Mouse (Mus musculus) hindbrain, embryonic 14.5 days (tissue): ENCODE results near the gene Dll4. TPM values are rescaled to one million over a fixed set of nuclear protein-coding genes. Genes with fewer than 3 reads are reported as not detected.

Source experiments
- ATAC-seq: fragments of 200-750 bp; cut with Nextera tagmentation; 2 replicates; pipeline ENCODE4 v1.8.0; 2017; ENCODE audit warnings: moderate number of reproducible peaks, mild to moderate bottlenecking, moderate TSS enrichment, moderate library complexity; ENCODE audit not compliant: low FRiP score
- DNase-seq: peaks from one replicate; pipeline ENCODE4 v3.0.0-alpha.2; 2015; ENCODE audit warnings: low spot score
- H3K27ac ChIP-seq: fragments of 300-500 bp; sonication (generic); 2 replicates; pipeline ENCODE4 v1.5.1; 2014; ENCODE audit warnings: mild to moderate bottlenecking, moderate library complexity
- H3K27me3 ChIP-seq: fragments of 300-500 bp; sonication (generic); 2 replicates; pipeline ENCODE4 v1.6.1; 2014; ENCODE audit warnings: mild to moderate bottlenecking, low read length, mixed read lengths; ENCODE audit not compliant: control insufficient read depth, insufficient read depth
- H3K36me3 ChIP-seq: fragments of 300-500 bp; sonication (generic); replicated peaks from 2 replicates; pipeline ENCODE4 v1.6.1; 2014; ENCODE audit not compliant: control insufficient read depth, insufficient read depth
- H3K4me1 ChIP-seq: fragments of 300-500 bp; sonication (generic); replicated peaks from 2 replicates; pipeline ENCODE4 v1.6.1; 2014; ENCODE audit warnings: antibody characterized with exemption, low read length, mixed read lengths; ENCODE audit not compliant: control insufficient read depth, insufficient read depth
- H3K4me2 ChIP-seq: fragments of 300-500 bp; sonication (generic); replicated peaks from 2 replicates; pipeline ENCODE4 v1.6.1; 2014; ENCODE audit warnings: mild to moderate bottlenecking, moderate library complexity
- H3K4me3 ChIP-seq: fragments of 300-500 bp; sonication (generic); replicated peaks from 2 replicates; pipeline ENCODE4 v1.5.1; 2014; ENCODE audit warnings: mild to moderate bottlenecking, low read length
- H3K9ac ChIP-seq: fragments of 300-500 bp; sonication (generic); 2 replicates; pipeline ENCODE4 v1.6.1; 2014
- H3K9me3 ChIP-seq: fragments of 300-500 bp; sonication (generic); 2 replicates; pipeline ENCODE4 v1.6.1; 2016; ENCODE audit warnings: low read length; ENCODE audit not compliant: control insufficient read depth
- WGBS: fragments of 180-500 bp; shearing (Covaris S2); extraction: QIAGEN DNeasy Blood & Tissue Kit; methylation state at CpG from one replicate; pipeline ENCODE4 v1.1.7; 2014; 5-methylcytosine and 5-hydroxymethylcytosine counted together
- polyA plus RNA-seq: library from polyadenylated mRNA; unstranded; fragments of >200 nt; fragmentation: Nextera tagmentation; extraction: Ambion mirVana; gene quantifications from 2 replicates; pipeline ENCODE4 v1.2.1, GENCODE M21; 2014

Dll4 gene
- polyA plus RNA-seq, 1 experiment from 2014 or later = 3.9 TPM

- H3K9ac ChIP-seq = no peak overlapping the region
- WGBS = 82% methylated on average over 6 of the region's 6 CpGs
- no peak overlapping the region for H3K4me3 ChIP-seq
- ATAC-seq = no peak
- no peak overlapping the region for H3K27ac ChIP-seq
- H3K4me1 ChIP-seq = peaks cover 2% of the 10 kb centered on the region; the same call in 1 of the 2 replicates
- no peak for DNase-seq
- no peaks in the 10 kb centered on the region for H3K9me3 ChIP-seq
- H3K36me3 ChIP-seq = peaks cover 17% of the 10 kb centered on the region
- no peak overlapping the region for H3K4me2 ChIP-seq
- H3K27me3 ChIP-seq = no peaks in the 10 kb centered on the region
Measured at GRCm38 (mm10) chr2:119302876-119303275, 22.7 kb upstream of the Dll4 start.

- Histone ChIP-seq H3K4me3 (no peak overlapping the region), H3K27ac (no peak overlapping the region), H3K27me3 (no peaks in the 10 kb centered on the region), H3K4me2 (no peak overlapping the region), H3K4me1 (peaks cover 2% of the 10 kb centered on the region; the same call in 1 of the 2 replicates), H3K9me3 (no peaks in the 10 kb centered on the region), H3K36me3 (peaks cover 2% of the 10 kb centered on the region), H3K9ac (no peak overlapping the region)
- 64% methylated on average over 3 of the region's 3 CpGs for WGBS
- no peak for ATAC-seq
- no peak for DNase-seq
Measured at GRCm38 (mm10) chr2:119304391-119304790, 21.2 kb upstream of the Dll4 start.

GRCm38 (mm10) chr2:119304798-119305208 lies 20.8 kb upstream of the Dll4 start:
- no peak overlapping the region for H3K27ac ChIP-seq
- H3K4me3 ChIP-seq = no peak overlapping the region
- no peaks in the 10 kb centered on the region; the same call in 1 of the 2 replicates for H3K36me3 ChIP-seq
- DNase-seq (no peak), ATAC-seq (peak; percentile 46; the same call in 1 of the 2 replicates)
- H3K27me3 ChIP-seq = no peaks in the 10 kb centered on the region
- H3K9ac ChIP-seq = no peak overlapping the region
- H3K4me1 ChIP-seq = peaks cover 2% of the 10 kb centered on the region; the same call in 1 of the 2 replicates
- WGBS = 9% methylated on average over 3 of the region's 3 CpGs
- no peaks in the 10 kb centered on the region for H3K9me3 ChIP-seq
- H3K4me2 ChIP-seq = no peak overlapping the region

- no peak overlapping the region for H3K4me3 ChIP-seq
- peaks cover 4% of the 10 kb centered on the region; the same call in 1 of the 2 replicates for H3K4me1 ChIP-seq
- H3K9me3 ChIP-seq = no peaks in the 10 kb centered on the region
- WGBS = 51% methylated on average over 12 of the region's 12 CpGs
- peaks cover 26% of the 10 kb centered on the region for H3K27me3 ChIP-seq
- no peak for ATAC-seq
- no peak overlapping the region for H3K27ac ChIP-seq
- no peaks in the 10 kb centered on the region for H3K36me3 ChIP-seq
- H3K4me2 ChIP-seq = no peak overlapping the region
- DNase-seq = no peak
- no peak overlapping the region for H3K9ac ChIP-seq
Measured at GRCm38 (mm10) chr2:119311544-119311943, 14.0 kb upstream of the Dll4 start.

- Histone ChIP-seq H3K4me1 (peaks cover 4% of the 10 kb centered on the region; the same call in 1 of the 2 replicates), H3K4me2 (no peak overlapping the region), H3K9me3 (no peaks in the 10 kb centered on the region), H3K27ac (no peak overlapping the region), H3K27me3 (peaks cover 31% of the 10 kb centered on the region), H3K36me3 (no peaks in the 10 kb centered on the region), H3K9ac (no peak overlapping the region), H3K4me3 (no peak overlapping the region)
- DNase-seq (no peak), ATAC-seq (no peak)
- 41% methylated on average over 2 of the region's 2 CpGs for WGBS
Measured at GRCm38 (mm10) chr2:119312380-119312958, 13.1 kb upstream of the Dll4 start.

- 28% methylated on average over 10 of the region's 10 CpGs for WGBS
- DNase-seq = no peak
- ATAC-seq = peak; percentile 51; the same call in 1 of the 2 replicates
- no peaks in the 10 kb centered on the region for H3K9me3 ChIP-seq
- H3K27me3 ChIP-seq = peaks cover 44% of the 10 kb centered on the region
- H3K4me1 ChIP-seq = peaks cover 4% of the 10 kb centered on the region; the same call in 1 of the 2 replicates
- H3K9ac ChIP-seq = no peak overlapping the region
- no peak overlapping the region for H3K4me3 ChIP-seq
- H3K4me2 ChIP-seq = no peak overlapping the region
- no peaks in the 10 kb centered on the region for H3K36me3 ChIP-seq
- no peak overlapping the region for H3K27ac ChIP-seq
Measured at GRCm38 (mm10) chr2:119313780-119314479, 11.7 kb upstream of the Dll4 start.

GRCm38 (mm10) chr2:119314742-119315310 lies 10.8 kb upstream of the Dll4 start:
- Histone ChIP-seq H3K36me3 (no peaks in the 10 kb centered on the region), H3K27ac (no peak overlapping the region), H3K9ac (no peak overlapping the region), H3K9me3 (no peaks in the 10 kb centered on the region), H3K4me3 (no peak overlapping the region), H3K27me3 (peaks cover 49% of the 10 kb centered on the region), H3K4me1 (peaks cover 4% of the 10 kb centered on the region; the same call in 1 of the 2 replicates), H3K4me2 (no peak overlapping the region)
- ATAC-seq (no peak), DNase-seq (no peak)
- WGBS = 64% methylated on average over 12 of the region's 12 CpGs

- ATAC-seq (no peak), DNase-seq (no peak)
- Histone ChIP-seq H3K36me3 (no peaks in the 10 kb centered on the region), H3K9me3 (no peaks in the 10 kb centered on the region), H3K4me2 (no peak overlapping the region), H3K4me3 (no peak overlapping the region), H3K27me3 (peaks cover 82% of the 10 kb centered on the region), H3K27ac (no peak overlapping the region), H3K9ac (no peak overlapping the region), H3K4me1 (peaks cover 18% of the 10 kb centered on the region)
- 69% methylated on average over 3 of the region's 3 CpGs for WGBS
Measured at GRCm38 (mm10) chr2:119318043-119318710, 7.4 kb upstream of the Dll4 start.

GRCm38 (mm10) chr2:119320571-119320970 lies 5.0 kb upstream of the Dll4 start:
- Histone ChIP-seq H3K27ac (no peak overlapping the region), H3K36me3 (no peaks in the 10 kb centered on the region), H3K9ac (no peak overlapping the region), H3K27me3 (peaks cover 87% of the 10 kb centered on the region), H3K9me3 (no peaks in the 10 kb centered on the region), H3K4me2 (no peak overlapping the region), H3K4me3 (no peak overlapping the region), H3K4me1 (peaks cover 28% of the 10 kb centered on the region)
- 68% methylated on average over 8 of the region's 8 CpGs for WGBS
- DNase-seq = no peak
- ATAC-seq = no peak
